Mouse (Mus musculus) granulocyte monocyte progenitor cell, adult 5-6 weeks (primary cell): ENCODE data around the gene Naa35. TPM values are rescaled to one million over a fixed set of nuclear protein-coding genes. Genes with fewer than 3 reads are reported as not detected.
"Not testable (repeated sequence)": the region's sequence is repeated elsewhere in the genome, so short reads cannot be mapped to it uniquely, and the experiment has no call there.

Experiments used
- ATAC-seq: replicated peaks from 2 replicates; pipeline ENCODE4 v1.8.0; 2016; ENCODE audit warnings: mild to moderate bottlenecking, moderate TSS enrichment, inconsistent platforms; ENCODE audit not compliant: poor library complexity, severe bottlenecking
- total RNA-seq, 2 experiments: library from RNA; stranded (forward) in 1 of 2; stranded (reverse) in 1 of 2; fragments of 200-712, 200-1000 nt in 1 of 2; fragments of >200 nt in 1 of 2; fragmentation: Nextera tagmentation in 1 of 2; gene quantifications; 2 replicates each; pipeline ENCODE4 v1.2.3; 2014 to 2017

The Naa35 gene
- total RNA-seq, 2 experiments from 2014 or later = 29.1 to 98.6 TPM

- ATAC-seq = no peak
These were observed 14.0 kb upstream of the Naa35 start for GRCm38 (mm10) chr13:59571107-59571506.

- no peak for ATAC-seq
These were observed 12.5 kb upstream of the Naa35 start for GRCm38 (mm10) chr13:59572549-59572948.

GRCm38 (mm10) chr13:59580954-59581353 is 4.1 kb upstream of the Naa35 start:
- ATAC-seq = no peak

- peak; percentile 18; the same call in 1 of the 2 replicates for ATAC-seq
These were observed 578 bp upstream of the Naa35 start for GRCm38 (mm10) chr13:59584481-59584880.

- ATAC-seq = peak; percentile 12
These were observed 568 bp downstream of the Naa35 start for GRCm38 (mm10) chr13:59585648-59586005.

GRCm38 (mm10) chr13:59587201-59587600 is 2.1 kb downstream of the Naa35 start:
- no peak for ATAC-seq

- no peak for ATAC-seq
These were observed 4.6 kb downstream of the Naa35 start for GRCm38 (mm10) chr13:59589672-59590071.

- no peak for ATAC-seq
These were observed 5.6 kb downstream of the Naa35 start for GRCm38 (mm10) chr13:59590691-59591090.

- not testable (repeated sequence) for ATAC-seq
These were observed 7.0 kb downstream of the Naa35 start for GRCm38 (mm10) chr13:59592058-59592457.

- ATAC-seq = no peak
These were observed 7.6 kb downstream of the Naa35 start for GRCm38 (mm10) chr13:59592630-59593029.

- ATAC-seq = no peak
These were observed 18.0 kb downstream of the Naa35 start for GRCm38 (mm10) chr13:59603096-59603495.

- no peak for ATAC-seq
These were observed 19.5 kb downstream of the Naa35 start for GRCm38 (mm10) chr13:59604511-59604910.

- ATAC-seq = no peak
These were observed 20.3 kb downstream of the Naa35 start for GRCm38 (mm10) chr13:59605221-59605922.

- ATAC-seq = no peak
These were observed 24.8 kb downstream of the Naa35 start for GRCm38 (mm10) chr13:59609885-59610284.

GRCm38 (mm10) chr13:59610437-59610836 is 25.4 kb downstream of the Naa35 start:
- no peak for ATAC-seq

GRCm38 (mm10) chr13:59613868-59614267 is 28.8 kb downstream of the Naa35 start:
- ATAC-seq = no peak

- ATAC-seq = no peak
These were observed 30.1 kb downstream of the Naa35 start for GRCm38 (mm10) chr13:59615152-59615551.

- no peak for ATAC-seq
These were observed 30.5 kb downstream of the Naa35 start for GRCm38 (mm10) chr13:59615554-59615953.

GRCm38 (mm10) chr13:59618463-59618862 is 33.4 kb downstream of the Naa35 start:
- ATAC-seq = no peak

- ATAC-seq = no peak
These were observed 36.8 kb downstream of the Naa35 start for GRCm38 (mm10) chr13:59621643-59622489.

- ATAC-seq = no peak
These were observed 39.3 kb downstream of the Naa35 start for GRCm38 (mm10) chr13:59624389-59624788.

GRCm38 (mm10) chr13:59624903-59625302 is 39.8 kb downstream of the Naa35 start:
- ATAC-seq = no peak
